Mouse (Mus musculus): ENCODE data around the gene Lsamp. TPM values are rescaled to one million over a fixed set of nuclear protein-coding genes. Genes with fewer than 3 reads are reported as not detected.

Gene Lsamp
- total RNA-seq, 1 experiment: not detected

DNA sequence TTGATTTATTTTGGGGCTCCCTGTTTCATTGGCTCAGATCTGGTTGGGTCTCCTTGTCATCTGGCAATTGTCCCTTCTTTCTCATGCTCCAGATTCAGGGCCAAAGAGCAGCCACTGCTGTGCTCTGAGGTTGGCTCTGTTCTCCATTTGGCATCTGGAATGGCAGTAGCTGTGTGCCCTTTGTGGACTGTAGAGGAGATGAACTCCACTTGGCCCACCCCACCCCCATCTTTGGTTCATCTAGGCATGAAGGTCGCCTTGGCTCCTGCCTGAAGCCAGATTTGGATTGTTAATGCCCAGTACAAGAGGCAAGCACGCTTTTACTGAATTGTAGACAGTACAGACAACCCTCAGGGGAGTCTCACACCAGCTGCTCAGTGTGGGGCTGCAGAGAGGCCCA, 4.3 kb downstream of the Lsamp start:
- no peaks in the 10 kb centered on the region for H3K4me1 ChIP-seq (ENCODE audit: control insufficient read depth in 2 of 2, insufficient read depth in 2 of 2, low read length in 2 of 2, poor library complexity in 1 of 2)
- TF ChIP-seq CHD2 (IDR thresholded peaks at IDR 0.05; ENCODE audit: low read depth, low read length) (no peak), HCFC1 (IDR thresholded peaks at IDR 0.05; ENCODE audit: borderline replicate concordance, insufficient read depth, low read length) (no peak), ZC3H11A (IDR thresholded peaks at IDR 0.05; ENCODE audit: borderline replicate concordance, low read depth, low read length) (no peak), MAFK (IDR thresholded peaks at IDR 0.05; ENCODE audit: insufficient read depth, low read depth, low read length) (no peak), ZNF384 (IDR thresholded peaks at IDR 0.05; ENCODE audit: low read depth, low read length) (no peak)
- no peak overlapping the region for H3K27ac ChIP-seq (ENCODE audit: insufficient read depth, low read depth, low read length, poor library complexity, severe bottlenecking)
- no peaks in the 10 kb centered on the region for H3K36me3 ChIP-seq (ENCODE audit: control insufficient read depth, insufficient read depth, low read length, poor library complexity, severe bottlenecking)
- no peaks in the 10 kb centered on the region for H3K9me3 ChIP-seq (ENCODE audit: control insufficient read depth, insufficient read depth, low read depth, low read length)
- no peak overlapping the region for H3K4me3 ChIP-seq (ENCODE audit: insufficient read depth in 1 of 2, low read depth in 1 of 2, low read length in 2 of 2, poor library complexity in 1 of 2, severe bottlenecking in 1 of 2)
- in situ Hi-C loops (cut with MboI; ENCODE audit: low sequenced_read_pairs in 2 of 2, unreplicated experiment in 2 of 2): no loop called here
- DNase-seq (ENCODE audit: low read depth, low spot score): no peak
- no peak overlapping the region for H3K9ac ChIP-seq (ENCODE audit: insufficient read depth, low read depth, low read length, poor library complexity, severe bottlenecking)

DNA sequence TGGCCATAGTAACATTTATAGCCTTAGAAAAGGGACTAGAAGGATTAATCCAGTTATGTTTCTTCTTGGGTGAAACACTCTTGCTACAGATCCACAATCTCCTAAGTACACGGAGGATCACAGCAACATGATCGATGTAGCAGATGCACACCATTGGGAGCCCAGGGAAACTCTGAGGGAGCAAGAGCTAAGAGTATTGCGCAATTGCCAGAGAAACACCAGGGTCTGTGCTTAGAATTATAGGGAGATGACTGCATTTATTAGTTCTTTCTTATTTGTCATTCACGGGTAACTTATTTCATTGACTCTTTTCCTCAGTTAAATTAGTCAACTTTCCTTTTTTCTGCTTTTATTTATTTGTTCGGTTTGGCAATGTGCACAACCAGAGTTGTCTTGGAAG, 10.7 kb downstream of the Lsamp start:
- Histone ChIP-seq H3K4me3 (ENCODE audit: insufficient read depth in 1 of 2, low read depth in 1 of 2, low read length in 2 of 2, poor library complexity in 1 of 2, severe bottlenecking in 1 of 2) (no peak overlapping the region), H3K36me3 (ENCODE audit: control insufficient read depth, insufficient read depth, low read length, poor library complexity, severe bottlenecking) (no peaks in the 10 kb centered on the region), H3K9ac (ENCODE audit: insufficient read depth, low read depth, low read length, poor library complexity, severe bottlenecking) (no peak overlapping the region), H3K27ac (ENCODE audit: insufficient read depth, low read depth, low read length, poor library complexity, severe bottlenecking) (no peak overlapping the region), H3K9me3 (ENCODE audit: control insufficient read depth, insufficient read depth, low read depth, low read length) (no peaks in the 10 kb centered on the region), H3K4me1 (ENCODE audit: control insufficient read depth in 2 of 2, insufficient read depth in 2 of 2, low read length in 2 of 2, poor library complexity in 1 of 2) (no peaks in the 10 kb centered on the region)
- no peak for TF ChIP-seq HCFC1 (IDR thresholded peaks at IDR 0.05; ENCODE audit: borderline replicate concordance, insufficient read depth, low read length)
- TF ChIP-seq MAFK (IDR thresholded peaks at IDR 0.05; ENCODE audit: insufficient read depth, low read depth, low read length): no peak
- no peak for TF ChIP-seq ZNF384 (IDR thresholded peaks at IDR 0.05; ENCODE audit: low read depth, low read length)
- no peak for TF ChIP-seq CHD2 (IDR thresholded peaks at IDR 0.05; ENCODE audit: low read depth, low read length)
- no peak for TF ChIP-seq ZC3H11A (IDR thresholded peaks at IDR 0.05; ENCODE audit: borderline replicate concordance, low read depth, low read length)
- in situ Hi-C loops (cut with MboI; ENCODE audit: low sequenced_read_pairs in 2 of 2, unreplicated experiment in 2 of 2): no loop called here
- no peak for DNase-seq (ENCODE audit: low read depth, low spot score)

DNA sequence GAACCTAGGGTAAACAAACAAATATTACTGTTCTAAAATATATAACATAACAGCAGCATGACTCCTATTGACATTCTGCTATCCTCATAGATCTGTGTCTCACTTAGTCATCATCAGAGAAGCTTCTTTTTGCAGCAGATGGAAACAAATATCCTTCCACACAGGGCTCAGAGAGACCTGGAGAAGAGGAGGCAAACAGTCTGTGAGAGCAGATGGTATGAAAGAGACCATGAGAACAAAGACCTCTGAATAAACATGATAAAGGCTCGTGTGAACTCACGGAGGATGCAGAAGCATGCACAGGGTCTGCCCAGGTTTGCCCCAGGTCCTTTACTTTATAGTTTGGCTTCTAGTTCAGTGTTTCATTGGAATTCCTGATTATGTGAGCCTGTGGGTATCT, 24.6 kb downstream of the Lsamp start:
- H3K9me3 ChIP-seq (ENCODE audit: control insufficient read depth, insufficient read depth, low read depth, low read length): no peaks in the 10 kb centered on the region
- no peak for TF ChIP-seq ZNF384 (IDR thresholded peaks at IDR 0.05; ENCODE audit: low read depth, low read length)
- no peak for TF ChIP-seq MAFK (IDR thresholded peaks at IDR 0.05; ENCODE audit: insufficient read depth, low read depth, low read length)
- TF ChIP-seq HCFC1 (IDR thresholded peaks at IDR 0.05; ENCODE audit: borderline replicate concordance, insufficient read depth, low read length): no peak
- TF ChIP-seq ZC3H11A (IDR thresholded peaks at IDR 0.05; ENCODE audit: borderline replicate concordance, low read depth, low read length): no peak
- no peak for TF ChIP-seq CHD2 (IDR thresholded peaks at IDR 0.05; ENCODE audit: low read depth, low read length)
- no peak overlapping the region for H3K4me3 ChIP-seq (ENCODE audit: insufficient read depth in 1 of 2, low read depth in 1 of 2, low read length in 2 of 2, poor library complexity in 1 of 2, severe bottlenecking in 1 of 2)
- no peak overlapping the region for H3K9ac ChIP-seq (ENCODE audit: insufficient read depth, low read depth, low read length, poor library complexity, severe bottlenecking)
- H3K4me1 ChIP-seq (ENCODE audit: control insufficient read depth in 2 of 2, insufficient read depth in 2 of 2, low read length in 2 of 2, poor library complexity in 1 of 2): no peaks in the 10 kb centered on the region
- no peak for DNase-seq (ENCODE audit: low read depth, low spot score)
- no peak overlapping the region for H3K27ac ChIP-seq (ENCODE audit: insufficient read depth, low read depth, low read length, poor library complexity, severe bottlenecking)
- in situ Hi-C loops (cut with MboI; ENCODE audit: low sequenced_read_pairs in 2 of 2, unreplicated experiment in 2 of 2): no loop called here
- H3K36me3 ChIP-seq (ENCODE audit: control insufficient read depth, insufficient read depth, low read length, poor library complexity, severe bottlenecking): no peaks in the 10 kb centered on the region

DNA sequence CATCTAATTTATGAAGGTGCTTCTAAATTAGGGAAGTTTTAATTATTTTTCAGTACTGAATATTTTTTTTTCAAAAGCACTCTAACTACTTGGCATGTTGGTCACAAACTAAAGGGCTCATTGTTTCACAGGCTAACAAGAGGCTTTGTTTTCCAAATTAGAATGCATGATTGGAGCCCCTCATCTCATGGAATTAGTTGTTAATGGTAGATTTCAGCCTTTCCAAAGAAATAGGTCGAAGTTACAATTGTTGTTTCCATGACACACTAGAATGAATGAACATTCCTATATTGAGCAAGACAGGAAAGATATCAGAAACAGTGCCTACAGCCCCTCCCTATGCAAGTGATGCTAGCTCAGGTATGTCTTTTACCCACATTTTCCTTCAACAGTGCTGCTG, 26.9 kb downstream of the Lsamp start:
- no peak for TF ChIP-seq HCFC1 (IDR thresholded peaks at IDR 0.05; ENCODE audit: borderline replicate concordance, insufficient read depth, low read length)
- no peak for TF ChIP-seq ZNF384 (IDR thresholded peaks at IDR 0.05; ENCODE audit: low read depth, low read length)
- TF ChIP-seq ZC3H11A (IDR thresholded peaks at IDR 0.05; ENCODE audit: borderline replicate concordance, low read depth, low read length): no peak
- TF ChIP-seq CHD2 (IDR thresholded peaks at IDR 0.05; ENCODE audit: low read depth, low read length): no peak
- no peak for TF ChIP-seq MAFK (IDR thresholded peaks at IDR 0.05; ENCODE audit: insufficient read depth, low read depth, low read length)
- Histone ChIP-seq H3K4me1 (ENCODE audit: control insufficient read depth in 2 of 2, insufficient read depth in 2 of 2, low read length in 2 of 2, poor library complexity in 1 of 2) (no peaks in the 10 kb centered on the region), H3K4me3 (ENCODE audit: insufficient read depth in 1 of 2, low read depth in 1 of 2, low read length in 2 of 2, poor library complexity in 1 of 2, severe bottlenecking in 1 of 2) (no peak overlapping the region), H3K9ac (ENCODE audit: insufficient read depth, low read depth, low read length, poor library complexity, severe bottlenecking) (no peak overlapping the region), H3K36me3 (ENCODE audit: control insufficient read depth, insufficient read depth, low read length, poor library complexity, severe bottlenecking) (no peaks in the 10 kb centered on the region), H3K27ac (ENCODE audit: insufficient read depth, low read depth, low read length, poor library complexity, severe bottlenecking) (no peak overlapping the region), H3K9me3 (ENCODE audit: control insufficient read depth, insufficient read depth, low read depth, low read length) (no peaks in the 10 kb centered on the region)
- in situ Hi-C loops (cut with MboI; ENCODE audit: low sequenced_read_pairs in 2 of 2, unreplicated experiment in 2 of 2): no loop called here
- no peak for DNase-seq (ENCODE audit: low read depth, low spot score)

DNA sequence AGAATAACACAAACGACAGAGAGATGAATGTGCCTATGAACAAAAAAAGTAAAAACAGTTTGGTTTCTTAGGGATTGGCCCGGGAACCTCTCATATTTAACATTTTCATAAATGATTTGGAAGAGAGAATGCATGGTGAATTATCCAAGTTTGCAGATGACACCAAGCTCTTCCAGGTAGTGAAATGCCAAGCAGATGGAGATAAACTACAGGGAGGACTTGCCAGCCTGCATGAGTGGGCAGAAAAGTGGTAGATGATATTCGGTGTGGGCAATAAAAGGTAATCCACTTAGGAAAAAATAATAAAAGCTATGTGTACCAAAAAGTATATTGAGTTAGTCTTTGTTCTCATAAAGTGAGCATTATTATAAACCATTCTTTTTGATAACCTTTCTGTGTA, 38.5 kb downstream of the Lsamp start:
- no peak for TF ChIP-seq HCFC1 (IDR thresholded peaks at IDR 0.05; ENCODE audit: borderline replicate concordance, insufficient read depth, low read length)
- no peak for TF ChIP-seq CHD2 (IDR thresholded peaks at IDR 0.05; ENCODE audit: low read depth, low read length)
- TF ChIP-seq ZC3H11A (IDR thresholded peaks at IDR 0.05; ENCODE audit: borderline replicate concordance, low read depth, low read length): no peak
- no peak for TF ChIP-seq MAFK (IDR thresholded peaks at IDR 0.05; ENCODE audit: insufficient read depth, low read depth, low read length)
- TF ChIP-seq ZNF384 (IDR thresholded peaks at IDR 0.05; ENCODE audit: low read depth, low read length): no peak
- in situ Hi-C loops (cut with MboI; ENCODE audit: low sequenced_read_pairs in 2 of 2, unreplicated experiment in 2 of 2): no loop called here
- Histone ChIP-seq H3K9me3 (ENCODE audit: control insufficient read depth, insufficient read depth, low read depth, low read length) (no peaks in the 10 kb centered on the region), H3K36me3 (ENCODE audit: control insufficient read depth, insufficient read depth, low read length, poor library complexity, severe bottlenecking) (no peaks in the 10 kb centered on the region), H3K27ac (ENCODE audit: insufficient read depth, low read depth, low read length, poor library complexity, severe bottlenecking) (no peak overlapping the region), H3K4me3 (ENCODE audit: insufficient read depth in 1 of 2, low read depth in 1 of 2, low read length in 2 of 2, poor library complexity in 1 of 2, severe bottlenecking in 1 of 2) (no peak overlapping the region), H3K4me1 (ENCODE audit: control insufficient read depth in 2 of 2, insufficient read depth in 2 of 2, low read length in 2 of 2, poor library complexity in 1 of 2) (no peaks in the 10 kb centered on the region), H3K9ac (ENCODE audit: insufficient read depth, low read depth, low read length, poor library complexity, severe bottlenecking) (no peak overlapping the region)
- DNase-seq (ENCODE audit: low read depth, low spot score): no peak
